Mouse (Mus musculus) liver, embryonic 14.5 days (tissue): ENCODE results near the gene Gm10447. TPM values are rescaled to one million over a fixed set of nuclear protein-coding genes. Genes with fewer than 3 reads are reported as not detected.

Source experiments
- ATAC-seq: fragments of 200-750 bp; cut with Nextera tagmentation; 2 replicates; pipeline ENCODE4 v1.8.0; 2017; ENCODE audit warnings: moderate number of reproducible peaks, mild to moderate bottlenecking, moderate library complexity; ENCODE audit not compliant: insufficient read depth
- DNase-seq, 3 experiments: peaks; one replicate each; pipeline ENCODE4 v3.0.0-alpha.2; 2012 to 2013; ENCODE audit warnings: low read depth in 3 of 3, low spot score in 3 of 3
- H3K27ac ChIP-seq: fragments of 300-500 bp; sonication (generic); 2 replicates; pipeline ENCODE4 v1.5.1; 2014; ENCODE audit warnings: moderate library complexity, mild to moderate bottlenecking, control low read depth, inconsistent platforms
- H3K27me3 ChIP-seq: fragments of 300-500 bp; sonication (generic); 2 replicates; pipeline ENCODE4 v1.6.1; 2014; ENCODE audit warnings: mild to moderate bottlenecking, low read length, moderate library complexity; ENCODE audit not compliant: control insufficient read depth, insufficient read depth
- H3K36me3 ChIP-seq: fragments of 300-500 bp; sonication (generic); replicated peaks from 2 replicates; pipeline ENCODE4 v1.6.1; 2014; ENCODE audit warnings: low read depth; ENCODE audit not compliant: control insufficient read depth, insufficient read depth
- H3K4me1 ChIP-seq, 2 experiments: fragments of 200-500 bp in 1 of 2; fragments of 300-500 bp in 1 of 2; sonication (generic) in 1 of 2; replicated peaks; 2 replicates each; pipeline ENCODE4 v1.6.1; 2012 to 2014; ENCODE audit warnings: antibody characterized with exemption in 1 of 2, inconsistent platforms in 1 of 2, low read length in 1 of 2; ENCODE audit not compliant: control insufficient read depth in 2 of 2, insufficient read depth in 2 of 2
- H3K4me2 ChIP-seq: fragments of 300-500 bp; sonication (generic); 2 replicates; pipeline ENCODE4 v1.6.1; 2014; ENCODE audit warnings: low read depth, mild to moderate bottlenecking, control low read depth, moderate library complexity
- H3K4me3 ChIP-seq, 2 experiments: fragments of 200-500 bp in 1 of 2; fragments of 300-500 bp in 1 of 2; sonication (generic) in 1 of 2; 2 replicates each; pipeline ENCODE4 v1.5.1; 2012 to 2014; ENCODE audit warnings: low read depth in 2 of 2, low read length in 2 of 2, mild to moderate bottlenecking in 2 of 2, control low read depth in 1 of 2, inconsistent platforms in 1 of 2, moderate library complexity in 1 of 2; ENCODE audit not compliant: insufficient read depth in 1 of 2
- H3K9ac ChIP-seq: fragments of 300-500 bp; sonication (generic); replicated peaks from 2 replicates; pipeline ENCODE4 v1.6.1; 2014; ENCODE audit warnings: mild to moderate bottlenecking, control low read depth, moderate library complexity
- H3K9me3 ChIP-seq: fragments of 300-500 bp; sonication (generic); 2 replicates; pipeline ENCODE4 v1.6.1; 2016; ENCODE audit warnings: low read length, mixed read lengths; ENCODE audit not compliant: control insufficient read depth
- CTCF ChIP-seq: IDR thresholded peaks from 2 replicates; pipeline ENCODE4 v1.5.1; 2016; ENCODE audit warnings: antibody characterized with exemption, low read depth, control low read depth
- EP300 ChIP-seq: IDR thresholded peaks from 2 replicates; pipeline ENCODE4 v1.6.1; 2016; ENCODE audit warnings: antibody characterized with exemption, low read depth
- WGBS: fragments of 180-500 bp; shearing (Covaris S2); extraction: QIAGEN DNeasy Blood & Tissue Kit; methylation state at CpG from one replicate; pipeline ENCODE4 v1.1.7; 2014; ENCODE audit not compliant: insufficient replicate concordance; 5-methylcytosine and 5-hydroxymethylcytosine counted together
- polyA plus RNA-seq, 2 experiments: library from polyadenylated mRNA; depleted of rRNA in 1 of 2; stranded (reverse) in 1 of 2; unstranded in 1 of 2; fragments of >200 nt; fragmentation: Nextera tagmentation in 1 of 2; extraction: Ambion mirVana in 1 of 2; gene quantifications; 2 replicates each; pipeline versions ENCODE4 v1.2.1 to v1.2.3; 2012 to 2014

Gm10447 gene
- polyA plus RNA-seq, 2 experiments, result 0.19 TPM; not detected in 1

DNA sequence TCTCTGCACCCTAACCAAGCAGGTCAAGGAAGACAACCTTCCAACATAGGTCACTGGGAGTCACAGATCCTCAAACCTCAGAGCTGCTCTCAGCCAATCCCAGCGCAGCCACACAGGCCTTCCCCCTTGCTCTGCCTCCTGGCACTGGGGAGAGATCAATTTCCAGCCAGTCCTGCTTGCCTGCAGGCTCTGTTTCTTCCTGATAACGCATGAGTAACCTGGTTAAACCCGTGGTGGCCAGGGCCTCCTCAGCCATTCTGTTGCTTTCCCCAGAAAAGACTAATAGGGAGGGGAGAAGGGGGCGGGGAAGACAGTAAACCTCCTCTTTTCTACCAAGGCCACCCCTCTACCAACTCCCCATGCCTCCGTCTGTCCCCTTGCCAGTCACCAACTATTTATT, 4.8 kb upstream of the Gm10447 start:
- peaks cover 57% of the 10 kb centered on the region for H3K27me3 ChIP-seq
- peaks cover 0 to 5% of the 10 kb centered on the region in 2 experiments; a peak in 2 of 4 replicates for H3K4me1 ChIP-seq
- DNase-seq (no peak), ATAC-seq (peak; percentile 45; the same call in 1 of the 2 replicates)
- no peak for TF ChIP-seq CTCF
- no peaks in the 10 kb centered on the region for H3K9me3 ChIP-seq
- 8% methylated on average over 5 of the region's 5 CpGs for WGBS
- H3K27ac ChIP-seq, result no peak overlapping the region
- H3K9ac ChIP-seq, result no peak overlapping the region
- no peak overlapping the region for H3K4me3 ChIP-seq
- H3K4me2 ChIP-seq, result no peak overlapping the region
- no peaks in the 10 kb centered on the region for H3K36me3 ChIP-seq

DNA sequence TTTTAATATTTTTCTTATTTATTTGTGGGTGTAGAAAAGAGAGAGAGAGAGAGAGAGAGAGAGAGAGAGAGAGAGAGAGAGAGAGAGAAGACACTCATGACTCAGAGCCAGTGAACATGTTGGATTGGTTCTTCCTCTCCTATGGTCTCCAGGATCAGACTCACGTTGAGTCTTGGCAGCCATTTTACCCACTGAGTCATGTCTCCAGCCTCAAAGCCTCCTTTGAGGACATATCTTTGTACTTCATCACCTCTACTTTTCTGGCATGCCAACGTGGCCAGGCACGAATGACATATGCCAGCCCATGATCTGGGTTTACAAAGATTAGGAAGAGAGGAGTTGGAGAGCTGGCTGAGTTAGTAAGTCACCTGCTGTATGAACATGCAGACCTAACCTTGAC, 3.3 kb upstream of the Gm10447 start:
- ATAC-seq (no peak), DNase-seq (no peak)
- TF ChIP-seq EP300, result no peak
- TF ChIP-seq CTCF, result no peak
- Histone ChIP-seq H3K27ac (no peak overlapping the region), H3K9me3 (no peaks in the 10 kb centered on the region), H3K4me2 (no peak overlapping the region), H3K4me1 (peaks cover 0 to 5% of the 10 kb centered on the region in 2 experiments; a peak in 2 of 4 replicates), H3K27me3 (peaks cover 54% of the 10 kb centered on the region), H3K4me3 (no peak overlapping the region), H3K9ac (no peak overlapping the region), H3K36me3 (no peaks in the 10 kb centered on the region)
- 63% methylated on average over 3 of the region's 3 CpGs for WGBS

GRCm38 (mm10) chr11:53458996-53459395, 2.1 kb upstream of the Gm10447 start:
- TF ChIP-seq EP300, result no peak
- TF ChIP-seq CTCF, result no peak
- Histone ChIP-seq H3K27ac (no peak overlapping the region), H3K9me3 (no peaks in the 10 kb centered on the region), H3K4me2 (no peak overlapping the region), H3K27me3 (peaks cover 42% of the 10 kb centered on the region), H3K4me3 (no peak overlapping the region), H3K36me3 (no peaks in the 10 kb centered on the region), H3K4me1 (peaks cover 0 to 5% of the 10 kb centered on the region in 2 experiments; a peak in 2 of 4 replicates), H3K9ac (no peak overlapping the region)
- no peak for ATAC-seq
- DNase-seq, result no peak
- 60% methylated on average over 3 of the region's 3 CpGs for WGBS

GRCm38 (mm10) chr11:53457372-53457954, 553 bp upstream of the Gm10447 start:
- WGBS, result 9% methylated on average over 29 of the region's 29 CpGs
- Histone ChIP-seq H3K4me3 (peak overlapping the region; percentile 45 to 48), H3K36me3 (no peaks in the 10 kb centered on the region), H3K27ac (no peak overlapping the region), H3K4me2 (peak overlapping the region; percentile 39), H3K9ac (no peak overlapping the region; the same call in 1 of the 2 replicates), H3K27me3 (peaks cover 26% of the 10 kb centered on the region), H3K4me1 (peaks cover 0 to 5% of the 10 kb centered on the region in 2 experiments; a peak in 2 of 4 replicates), H3K9me3 (no peaks in the 10 kb centered on the region)
- ATAC-seq (peak; percentile 33; the same call in 1 of the 2 replicates), DNase-seq (no peak)
- no peak for TF ChIP-seq EP300
- TF ChIP-seq CTCF, result peak; percentile 39

DNA sequence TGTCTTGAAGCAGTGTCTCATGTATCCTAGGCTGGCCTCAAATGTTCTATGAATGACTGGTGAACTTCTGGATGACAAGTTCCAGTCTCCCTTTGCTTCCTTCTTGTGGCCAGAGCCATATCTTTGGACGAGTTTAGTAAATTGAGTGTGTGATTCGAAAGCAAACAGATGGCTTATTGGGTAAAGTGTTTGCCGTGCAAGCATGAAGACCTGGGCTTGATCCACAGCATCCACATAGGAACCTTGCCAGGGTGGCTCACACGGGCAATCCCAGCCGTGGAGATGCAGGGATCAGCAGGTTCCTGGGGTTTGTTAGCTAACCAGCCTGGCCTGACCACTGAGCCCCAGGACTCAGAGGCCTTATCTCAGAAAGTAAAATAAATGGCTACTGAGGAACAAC, 3.9 kb downstream of the Gm10447 start:
- H3K4me2 ChIP-seq, result no peak overlapping the region
- no peak overlapping the region for H3K4me3 ChIP-seq
- ATAC-seq (no peak), DNase-seq (no peak)
- WGBS, result 68% methylated on average over 5 of the region's 5 CpGs
- H3K9ac ChIP-seq, result no peak overlapping the region
- H3K27me3 ChIP-seq, result peaks cover 22% of the 10 kb centered on the region
- no peaks in the 10 kb centered on the region for H3K9me3 ChIP-seq
- TF ChIP-seq CTCF, result no peak
- TF ChIP-seq EP300, result no peak
- no peaks in the 10 kb centered on the region for H3K36me3 ChIP-seq
- peaks cover 0 to 2% of the 10 kb centered on the region in 2 experiments; a peak in 2 of 4 replicates for H3K4me1 ChIP-seq
- no peak overlapping the region for H3K27ac ChIP-seq
